Mouse (Mus musculus): ENCODE measurements around the gene Gripap1.

GRCm38 (mm10) chrX:7750432-7751116 lies 39.0 kb upstream of the Gripap1 start, which contains the start of gene Ccdc120:
- TF ChIP-seq POLR2A (IDR thresholded peaks at IDR 0.05; ENCODE audit: insufficient read depth, low read depth, low read length) (no peak), CTCF (IDR thresholded peaks at IDR 0.05) (no peak)

Data from heart, adult 2 months (tissue).